Mouse (Mus musculus) CH12.LX (cell line): ENCODE data around the gene Zfyve28. TPM values are rescaled to one million over a fixed set of nuclear protein-coding genes. Genes with fewer than 3 reads are reported as not detected.

Source experiments
- DNase-seq: peaks from one replicate; pipeline ENCODE4 v3.0.0-alpha.2; 2013; ENCODE audit errors: extremely low read depth
- H3K27ac ChIP-seq: 2 replicates; pipeline ENCODE4 v1.5.1; 2012; ENCODE audit warnings: low read depth, mild to moderate bottlenecking, control low read depth, moderate library complexity; ENCODE audit not compliant: insufficient read depth
- H3K27me3 ChIP-seq: replicated peaks from 2 replicates; pipeline ENCODE3; 2012; ENCODE audit warnings: inconsistent platforms
- H3K36me3 ChIP-seq, 2 experiments: replicated peaks in 1 of 2; 2 replicates each; pipeline versions ENCODE3 to v1.6.1; 2012; ENCODE audit warnings: inconsistent platforms in 1 of 2, low read length in 1 of 2, mild to moderate bottlenecking in 1 of 2, mixed read lengths in 1 of 2, moderate library complexity in 1 of 2; ENCODE audit not compliant: control insufficient read depth in 1 of 2, insufficient read depth in 1 of 2
- H3K4me1 ChIP-seq, 2 experiments: 2 replicates each; pipeline ENCODE4 v1.6.1; 2012; ENCODE audit warnings: inconsistent platforms in 1 of 2, moderate library complexity in 1 of 2; ENCODE audit not compliant: insufficient read depth in 2 of 2, control insufficient read depth in 1 of 2
- H3K4me2 ChIP-seq: 2 replicates; pipeline ENCODE4 v1.6.1; 2012; ENCODE audit warnings: low read depth, mild to moderate bottlenecking, control low read depth; ENCODE audit not compliant: poor library complexity, insufficient read depth, severe bottlenecking
- H3K4me3 ChIP-seq, 3 experiments: fragments of 150-350 bp in 1 of 3; sonication (generic) in 1 of 3; replicated peaks in 1 of 3; 2 replicates each; pipeline versions ENCODE3 to v1.5.1; 2011 to 2012; ENCODE audit warnings: low read depth in 2 of 3, low read length in 2 of 3, mild to moderate bottlenecking in 2 of 3, moderate library complexity in 2 of 3, control low read depth in 1 of 3, improper control_type of control experiment in 1 of 3, inconsistent platforms in 1 of 3, mixed read lengths in 1 of 3; ENCODE audit not compliant: poor library complexity in 1 of 3
- H3K79me2 ChIP-seq: replicated peaks from 2 replicates; pipeline ENCODE4 v1.6.1; 2012; ENCODE audit warnings: mild to moderate bottlenecking, moderate library complexity; ENCODE audit not compliant: control insufficient read depth, poor library complexity, insufficient read depth, severe bottlenecking; ENCODE audit errors: extremely low read depth
- H3K9ac ChIP-seq: 2 replicates; pipeline ENCODE4 v1.6.1; 2012; ENCODE audit warnings: low read depth, mild to moderate bottlenecking, control low read depth, moderate library complexity; ENCODE audit not compliant: insufficient read depth
- H3K9me3 ChIP-seq: replicated peaks from 2 replicates; pipeline ENCODE3; 2012; ENCODE audit warnings: low read length, inconsistent platforms, mixed read lengths
- BHLHE40 ChIP-seq: IDR thresholded peaks from 2 replicates; pipeline ENCODE4 v1.6.1; 2011; ENCODE audit warnings: mild to moderate bottlenecking, low read depth, low read length, improper control_type of control experiment
- CTCF ChIP-seq, 2 experiments: IDR thresholded peaks in 1 of 2; conservative IDR thresholded peaks in 1 of 2; 2 replicates each; pipeline ENCODE4 v1.5.1; 2011 to 2012; ENCODE audit warnings: low read depth in 2 of 2, low read length in 2 of 2, improper control_type of control experiment in 1 of 2, inconsistent platforms in 1 of 2, mild to moderate bottlenecking in 1 of 2, moderate library complexity in 1 of 2
- HCFC1 ChIP-seq: IDR thresholded peaks from 2 replicates; pipeline ENCODE4 v1.6.1; 2012; ENCODE audit warnings: low read depth, mild to moderate bottlenecking, inconsistent platforms, low read length, improper control_type of control experiment
- MAX ChIP-seq: IDR thresholded peaks from 2 replicates; pipeline ENCODE4 v1.6.1; 2011; ENCODE audit warnings: low read length, improper control_type of control experiment
- MAZ ChIP-seq: IDR thresholded peaks from 2 replicates; pipeline ENCODE4 v1.6.1; 2012; ENCODE audit warnings: low read depth, mild to moderate bottlenecking, inconsistent platforms, low read length, improper control_type of control experiment, moderate library complexity
- MEF2A ChIP-seq: IDR thresholded peaks from 2 replicates; pipeline ENCODE4 v1.6.1; 2014; ENCODE audit warnings: low read depth, mild to moderate bottlenecking, inconsistent platforms, low read length, improper control_type of control experiment, borderline replicate concordance
- MYC ChIP-seq: IDR thresholded peaks from 2 replicates; pipeline ENCODE4 v1.6.1; 2011; ENCODE audit warnings: low read depth, mild to moderate bottlenecking, improper control_type of control experiment, low read length
- POLR2AphosphoS2 ChIP-seq: IDR thresholded peaks from 2 replicates; pipeline ENCODE4 v1.6.1; 2011; ENCODE audit warnings: low read depth, low read length, improper control_type of control experiment
- RAD21 ChIP-seq: IDR thresholded peaks from 2 replicates; pipeline ENCODE4 v1.6.1; 2011; ENCODE audit warnings: low read depth, mild to moderate bottlenecking, low read length, improper control_type of control experiment, moderate library complexity
- RCOR1 ChIP-seq: conservative IDR thresholded peaks from 2 replicates; pipeline ENCODE4 v1.6.1; 2012; ENCODE audit warnings: low read depth, mild to moderate bottlenecking, inconsistent platforms, low read length, improper control_type of control experiment
- SMC3 ChIP-seq: IDR thresholded peaks from 2 replicates; pipeline ENCODE4 v1.6.1; 2011; ENCODE audit warnings: low read depth, low read length, improper control_type of control experiment
- TBP ChIP-seq: conservative IDR thresholded peaks from 2 replicates; pipeline ENCODE4 v1.6.1; 2011; ENCODE audit warnings: low read depth, low read length, improper control_type of control experiment
- TCF12 ChIP-seq: IDR thresholded peaks from 2 replicates; pipeline ENCODE4 v1.6.1; 2014; ENCODE audit warnings: low read depth, mild to moderate bottlenecking, inconsistent platforms, low read length, improper control_type of control experiment
- USF1 ChIP-seq: IDR thresholded peaks from 2 replicates; pipeline ENCODE4 v1.6.1; 2014; ENCODE audit warnings: low read depth, mild to moderate bottlenecking, inconsistent platforms, low read length, improper control_type of control experiment
- USF2 ChIP-seq: conservative IDR thresholded peaks from 2 replicates; pipeline ENCODE4 v1.6.1; 2011; ENCODE audit warnings: low read depth, low read length, improper control_type of control experiment
- ZC3H11A ChIP-seq: IDR thresholded peaks from 2 replicates; pipeline ENCODE4 v1.6.1; 2012; ENCODE audit warnings: low read depth, mild to moderate bottlenecking, inconsistent platforms, low read length, improper control_type of control experiment
- ZKSCAN1 ChIP-seq: IDR thresholded peaks from 2 replicates; pipeline ENCODE4 v1.6.1; 2012; ENCODE audit warnings: low read depth, inconsistent platforms, low read length, improper control_type of control experiment, borderline replicate concordance
- ZMIZ1 ChIP-seq: IDR thresholded peaks from 2 replicates; pipeline ENCODE4 v1.6.1; 2012; ENCODE audit warnings: low read depth, mild to moderate bottlenecking, inconsistent platforms, low read length, improper control_type of control experiment
- dilution Hi-C: fragments of 300-500 bp; cut with MboI; formaldehyde crosslinking; loops from 2 replicates; pipeline ENCODE4 v1.14.3; 2020; ENCODE audit warnings: low sequenced_read_pairs; ENCODE audit not compliant: extremely low pct_unique_long_range_greater_than_20kb, extremely low pct_ligation_motif_present
- in situ Hi-C: fragments of 300-500 bp; cut with MboI; formaldehyde crosslinking; loops from 3 replicates; pipeline ENCODE4 v1.14.3; 2019; ENCODE audit warnings: low sequenced_read_pairs, low pct_ligation_motif_present, low pct_unique_long_range_greater_than_20kb, mixed read lengths
- polyA plus RNA-seq: library from polyadenylated mRNA; unstranded; fragments of >175 nt; gene quantifications from 2 replicates; pipeline ENCODE4 v1.2.1, GENCODE M21; 2012; ENCODE audit warnings: low read depth; ENCODE audit not compliant: insufficient read length
- total RNA-seq, 2 experiments: library from RNA; depleted of rRNA; stranded (reverse); fragments of 300-350 nt in 1 of 2; fragments of >200 nt in 1 of 2; gene quantifications; 2 replicates each; pipeline ENCODE4 v1.2.3; 2012 to 2014

Zfyve28 gene
- total and polyA plus RNA-seq, 3 experiments = 1.7 to 2.8 (median 2.0) TPM

GRCm38 (mm10) chr5:34252307-34252966, 35.8 kb downstream of the Zfyve28 start:
- TF ChIP-seq SMC3 (no peak), MYC (no peak)
- DNase-seq = no peak
- H3K4me2 ChIP-seq = no peak overlapping the region
- no peak overlapping the region for H3K9ac ChIP-seq
- H3K4me3 ChIP-seq = no peak overlapping the region
- in situ Hi-C loops (no loop called here), dilution Hi-C loops (no loop called here)
- H3K79me2 ChIP-seq = no peaks in the 10 kb centered on the region
- no peaks in the 10 kb centered on the region for H3K9me3 ChIP-seq
- no peaks in the 10 kb centered on the region for H3K36me3 ChIP-seq
- H3K27me3 ChIP-seq = no peaks in the 10 kb centered on the region
- no peak overlapping the region for H3K27ac ChIP-seq
- H3K4me1 ChIP-seq = peaks cover 0 to 10% of the 10 kb centered on the region in 2 experiments; a peak in 2 of 4 replicates

GRCm38 (mm10) chr5:34251794-34252193, 36.5 kb downstream of the Zfyve28 start:
- DNase-seq = no peak
- dilution Hi-C loops = no loop called here
- no peak overlapping the region for H3K9ac ChIP-seq
- no peak overlapping the region for H3K4me2 ChIP-seq
- no peaks in the 10 kb centered on the region for H3K36me3 ChIP-seq
- in situ Hi-C loops = no loop called here
- H3K27me3 ChIP-seq = no peaks in the 10 kb centered on the region
- H3K4me1 ChIP-seq = peaks cover 0 to 10% of the 10 kb centered on the region in 2 experiments; a peak in 2 of 4 replicates
- H3K9me3 ChIP-seq = no peaks in the 10 kb centered on the region
- TF ChIP-seq ZC3H11A = no peak
- no peak for TF ChIP-seq ZMIZ1
- TF ChIP-seq POLR2AphosphoS2 = no peak
- no peak overlapping the region for H3K4me3 ChIP-seq
- H3K27ac ChIP-seq = no peak overlapping the region
- no peaks in the 10 kb centered on the region for H3K79me2 ChIP-seq

GRCm38 (mm10) chr5:34250090-34250489, 38.2 kb downstream of the Zfyve28 start:
- no peaks in the 10 kb centered on the region for H3K27me3 ChIP-seq
- dilution Hi-C loops = no loop called here
- H3K9ac ChIP-seq = no peak overlapping the region
- no peaks in the 10 kb centered on the region for H3K9me3 ChIP-seq
- no peak overlapping the region for H3K27ac ChIP-seq
- H3K4me3 ChIP-seq = no peak overlapping the region
- no peaks in the 10 kb centered on the region for H3K36me3 ChIP-seq
- no peaks in the 10 kb centered on the region for H3K79me2 ChIP-seq
- no peak overlapping the region for H3K4me2 ChIP-seq
- in situ Hi-C loops = no loop called here
- TF ChIP-seq CTCF (conservative IDR thresholded peaks at IDR 0.05 in 1 of 2, IDR thresholded peaks at IDR 0.05 in 1 of 2; ENCODE audit: low read depth in 2 of 2, low read length in 2 of 2) (no peak), TCF12 (no peak), MEF2A (no peak), BHLHE40 (no peak), TBP (no peak), ZKSCAN1 (no peak), USF2 (no peak), ZMIZ1 (no peak), SMC3 (no peak), USF1 (no peak), RAD21 (no peak), MAX (no peak), HCFC1 (no peak), POLR2AphosphoS2 (no peak), MAZ (no peak), RCOR1 (no peak)
- TF ChIP-seq, all 38 proteins: peak for 0
- peaks cover 3 to 18% of the 10 kb centered on the region in 2 experiments; a peak in 3 of 4 replicates for H3K4me1 ChIP-seq
- no peak for DNase-seq
